Mouse (Mus musculus): ENCODE measurements at regions not wholly inside any gene's neighbourhood (a gene's known extent, or its start where the extent isn't known, plus 50 kb on each side); places are given as distances from the start of the nearest gene placed in this dataset.

DNA sequence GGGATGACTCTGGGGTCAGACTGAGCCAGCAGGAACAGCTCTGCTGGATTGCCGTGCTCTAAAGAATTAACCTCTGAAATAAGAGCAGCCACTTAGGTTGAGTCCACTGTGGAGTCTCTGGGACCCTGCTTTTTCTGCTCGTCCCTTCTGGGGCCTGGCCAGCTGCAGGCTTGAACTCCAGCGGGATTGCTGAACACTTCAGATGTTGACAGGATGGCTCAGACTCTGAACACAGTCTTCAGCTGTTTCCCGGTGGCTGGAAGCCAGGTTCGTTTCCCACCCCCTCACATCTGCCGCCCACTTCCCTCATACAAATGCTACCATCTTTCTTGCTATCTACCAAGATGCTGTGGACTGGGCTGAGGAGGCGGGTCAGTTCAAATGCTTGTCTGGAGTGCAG is 262.5 kb downstream of the Ajap1 start:
- peaks cover 3% of the 10 kb centered on the region; the same call in 1 of the 2 replicates for H3K4me1 ChIP-seq (ENCODE audit: control insufficient read depth, insufficient read depth, low read length)
- H3K4me2 ChIP-seq (ENCODE audit: low read length) = no peak overlapping the region
- H3K27me3 ChIP-seq (replicated peaks; ENCODE audit: control insufficient read depth, insufficient read depth, low read length) = peaks cover 34% of the 10 kb centered on the region
- H3K4me3 ChIP-seq (ENCODE audit: low read depth, low read length) = no peak overlapping the region
- H3K9ac ChIP-seq (ENCODE audit: low read length) = no peak overlapping the region
- H3K27ac ChIP-seq (ENCODE audit: low read depth, low read length) = no peak overlapping the region
- 35% methylated on average over 7 of the region's 7 CpGs for WGBS
- no peak for DNase-seq (ENCODE audit: low spot score)
- no peaks in the 10 kb centered on the region for H3K9me3 ChIP-seq (replicated peaks; ENCODE audit: control insufficient read depth, low read length)
- ATAC-seq = no peak
- no peaks in the 10 kb centered on the region for H3K36me3 ChIP-seq (ENCODE audit: control insufficient read depth, insufficient read depth, low read length)

DNA sequence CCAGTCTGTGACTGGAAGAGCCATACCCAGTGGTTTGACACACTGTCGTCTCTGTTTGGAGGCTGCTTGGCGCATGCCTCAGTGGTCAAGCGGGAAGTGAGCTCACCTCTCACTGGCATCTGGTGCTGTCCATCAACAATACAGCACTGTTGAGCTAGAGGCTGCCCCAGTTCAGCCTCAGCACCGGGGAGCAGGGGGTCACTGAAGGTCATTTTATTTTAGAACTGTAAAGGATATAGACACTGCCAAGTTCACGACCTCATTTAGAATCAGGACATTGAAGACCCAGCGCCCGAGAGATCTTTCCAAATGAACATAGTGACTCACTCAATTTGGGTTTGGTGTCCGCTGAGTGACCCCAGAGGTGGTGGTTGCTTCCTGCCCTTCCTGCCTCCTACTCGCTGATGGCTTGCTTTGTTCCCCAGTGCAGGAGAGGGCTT is 265.1 kb downstream of the Ajap1 start:
- 88% methylated on average over 9 of the region's 9 CpGs for WGBS
- Histone ChIP-seq H3K9ac (ENCODE audit: low read length) (no peak overlapping the region), H3K36me3 (ENCODE audit: control insufficient read depth, insufficient read depth, low read length) (no peaks in the 10 kb centered on the region), H3K4me3 (ENCODE audit: low read depth, low read length) (no peak overlapping the region), H3K27me3 (replicated peaks; ENCODE audit: control insufficient read depth, insufficient read depth, low read length) (peaks cover 24% of the 10 kb centered on the region), H3K27ac (ENCODE audit: low read depth, low read length) (no peak overlapping the region), H3K4me1 (ENCODE audit: control insufficient read depth, insufficient read depth, low read length) (peaks cover 3% of the 10 kb centered on the region; the same call in 1 of the 2 replicates), H3K9me3 (replicated peaks; ENCODE audit: control insufficient read depth, low read length) (no peaks in the 10 kb centered on the region), H3K4me2 (ENCODE audit: low read length) (no peak overlapping the region)
- ATAC-seq (no peak), DNase-seq (ENCODE audit: low spot score) (no peak)

DNA sequence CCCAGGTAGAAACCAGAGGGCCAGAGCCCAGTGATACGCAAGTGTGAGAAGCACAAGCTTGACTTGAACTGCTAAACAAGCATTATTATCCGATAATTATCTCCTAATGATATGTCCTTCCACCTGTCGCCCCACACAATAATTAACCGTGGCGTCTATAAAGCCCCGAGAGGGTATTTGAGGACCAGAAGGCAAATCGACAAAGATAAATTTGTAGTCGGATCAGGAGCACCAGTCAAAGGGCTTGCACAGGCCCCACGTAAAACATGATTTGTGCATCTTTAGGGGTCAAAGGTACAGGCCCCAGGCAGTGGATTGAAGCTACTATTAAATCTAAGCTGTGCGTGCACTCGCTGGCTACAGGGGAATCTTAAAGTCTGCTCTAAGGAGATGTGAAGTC is 270.5 kb downstream of the Ajap1 start:
- no peak overlapping the region for H3K27ac ChIP-seq (ENCODE audit: low read depth, low read length)
- no peak overlapping the region for H3K4me2 ChIP-seq (ENCODE audit: low read length)
- no peaks in the 10 kb centered on the region for H3K27me3 ChIP-seq (replicated peaks; ENCODE audit: control insufficient read depth, insufficient read depth, low read length)
- no peaks in the 10 kb centered on the region for H3K9me3 ChIP-seq (replicated peaks; ENCODE audit: control insufficient read depth, low read length)
- DNase-seq (ENCODE audit: low spot score) (no peak), ATAC-seq (no peak)
- no peak overlapping the region for H3K4me3 ChIP-seq (ENCODE audit: low read depth, low read length)
- H3K4me1 ChIP-seq (ENCODE audit: control insufficient read depth, insufficient read depth, low read length) = no peaks in the 10 kb centered on the region
- H3K36me3 ChIP-seq (ENCODE audit: control insufficient read depth, insufficient read depth, low read length) = no peaks in the 10 kb centered on the region
- H3K9ac ChIP-seq (ENCODE audit: low read length) = no peak overlapping the region
- 38% methylated on average over 11 of the region's 11 CpGs for WGBS

DNA sequence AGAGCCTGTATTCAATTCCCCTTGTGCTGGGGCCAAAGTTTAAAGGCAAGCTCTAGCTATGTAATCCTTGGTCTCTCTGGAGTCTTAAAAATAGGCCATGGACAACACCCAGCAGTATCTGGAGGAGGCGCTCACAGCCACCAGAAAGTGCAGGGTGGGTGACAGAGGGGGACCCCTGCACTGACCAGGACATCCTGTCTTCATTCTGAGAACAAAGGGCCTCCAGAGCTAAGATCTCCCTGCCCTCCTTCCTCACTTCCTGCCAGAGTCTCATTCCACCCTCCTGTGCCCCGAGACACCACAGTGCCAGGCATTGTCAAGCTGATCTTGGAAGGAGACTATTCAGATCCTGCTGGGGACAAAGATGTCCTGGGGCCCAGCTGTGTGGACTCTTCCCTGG is 273.8 kb downstream of the Ajap1 start:
- no peak overlapping the region for H3K27ac ChIP-seq (ENCODE audit: low read depth, low read length)
- no peaks in the 10 kb centered on the region for H3K9me3 ChIP-seq (replicated peaks; ENCODE audit: control insufficient read depth, low read length)
- no peak overlapping the region for H3K4me2 ChIP-seq (ENCODE audit: low read length)
- H3K9ac ChIP-seq (ENCODE audit: low read length) = no peak overlapping the region
- 51% methylated on average over 2 of the region's 2 CpGs for WGBS
- ATAC-seq (no peak), DNase-seq (ENCODE audit: low spot score) (no peak)
- H3K4me1 ChIP-seq (ENCODE audit: control insufficient read depth, insufficient read depth, low read length) = no peaks in the 10 kb centered on the region
- no peak overlapping the region for H3K4me3 ChIP-seq (ENCODE audit: low read depth, low read length)
- no peaks in the 10 kb centered on the region for H3K27me3 ChIP-seq (replicated peaks; ENCODE audit: control insufficient read depth, insufficient read depth, low read length)
- H3K36me3 ChIP-seq (ENCODE audit: control insufficient read depth, insufficient read depth, low read length) = no peaks in the 10 kb centered on the region

DNA sequence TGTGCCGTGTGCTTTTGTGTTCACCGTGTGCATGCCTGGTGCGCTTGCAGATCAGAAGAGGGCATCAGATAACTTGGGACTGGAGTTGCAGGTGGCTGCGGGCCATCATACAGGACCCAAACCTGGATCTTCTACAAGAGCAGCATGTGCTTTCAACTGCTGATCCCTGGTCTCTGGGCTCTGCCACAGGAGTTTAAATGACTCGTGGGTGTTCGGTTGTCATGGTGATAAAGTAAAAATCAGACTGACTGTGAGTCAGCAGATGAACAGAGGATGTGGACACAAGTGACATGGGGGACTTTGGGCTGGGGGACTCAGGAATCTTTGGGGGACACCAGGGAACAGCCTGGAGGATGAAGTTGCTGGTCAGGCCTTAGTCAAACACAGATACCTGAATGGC is 274.4 kb downstream of the Ajap1 start:
- Histone ChIP-seq H3K27ac (ENCODE audit: low read depth, low read length) (no peak overlapping the region), H3K9ac (ENCODE audit: low read length) (no peak overlapping the region), H3K27me3 (replicated peaks; ENCODE audit: control insufficient read depth, insufficient read depth, low read length) (no peaks in the 10 kb centered on the region), H3K4me3 (ENCODE audit: low read depth, low read length) (no peak overlapping the region), H3K4me1 (ENCODE audit: control insufficient read depth, insufficient read depth, low read length) (no peaks in the 10 kb centered on the region), H3K36me3 (ENCODE audit: control insufficient read depth, insufficient read depth, low read length) (no peaks in the 10 kb centered on the region), H3K9me3 (replicated peaks; ENCODE audit: control insufficient read depth, low read length) (no peaks in the 10 kb centered on the region), H3K4me2 (ENCODE audit: low read length) (no peak overlapping the region)
- 77% methylated on average over 6 of the region's 6 CpGs for WGBS
- no peak for DNase-seq (ENCODE audit: low spot score)
- no peak for ATAC-seq

DNA sequence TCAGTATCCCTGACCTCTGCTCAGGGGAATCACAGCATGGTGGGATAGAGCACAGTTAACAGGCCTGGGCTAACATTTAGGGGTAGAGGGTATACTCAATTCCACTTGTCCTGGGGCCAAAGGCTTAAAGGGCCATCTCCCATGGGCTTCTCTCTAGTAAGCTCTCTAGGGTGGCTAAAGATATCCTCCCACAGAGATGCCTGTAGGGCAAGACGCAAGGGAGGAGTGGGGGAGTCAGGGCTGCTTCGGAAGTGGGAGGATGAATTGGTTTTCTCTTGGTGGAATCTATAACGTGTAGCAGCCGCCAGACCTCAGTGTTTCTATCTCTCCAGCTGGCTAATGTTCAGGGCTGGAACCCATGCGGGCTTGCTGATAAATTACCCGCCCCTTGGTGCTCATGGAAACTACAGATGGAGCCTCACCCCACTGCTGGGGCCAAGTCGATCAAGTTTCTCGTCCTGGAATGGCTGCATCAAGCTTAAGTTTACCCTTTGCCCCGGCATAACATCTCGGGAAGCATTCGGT is 275.0 kb downstream of the Ajap1 start:
- 76% methylated on average over 11 of the region's 11 CpGs for WGBS
- H3K4me1 ChIP-seq (ENCODE audit: control insufficient read depth, insufficient read depth, low read length) = no peaks in the 10 kb centered on the region

DNA sequence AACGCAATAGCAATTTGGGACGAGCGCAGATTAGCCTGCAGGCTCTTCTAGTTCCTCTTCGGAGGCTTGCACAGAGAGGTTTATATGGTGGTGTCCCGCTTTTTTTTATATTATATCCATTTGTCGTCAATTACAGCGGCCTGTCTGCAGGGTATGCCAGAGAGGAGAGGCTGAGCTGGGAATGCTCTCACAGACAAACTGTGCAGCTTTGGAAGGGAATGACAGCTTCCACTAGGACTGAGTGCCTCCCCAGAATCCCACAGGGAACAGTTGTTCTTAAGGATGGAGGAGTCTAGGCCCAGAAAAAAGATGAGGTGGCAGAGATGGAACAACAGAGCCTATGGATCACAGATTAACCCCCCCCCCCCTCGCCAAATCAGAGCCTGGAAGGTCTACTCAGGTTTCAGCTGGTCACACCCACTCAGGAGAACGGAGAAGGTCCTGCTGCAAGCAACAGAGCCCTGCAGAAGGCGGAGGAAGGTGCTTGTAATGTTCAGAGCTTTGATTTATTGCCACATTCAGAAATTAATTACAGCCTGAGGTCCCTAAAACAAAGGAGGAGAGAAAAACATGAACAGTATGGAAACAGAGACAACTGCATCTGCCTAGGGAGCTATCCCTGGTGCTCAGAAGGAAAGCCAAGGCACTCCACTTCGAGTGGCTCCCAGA is 275.7 kb downstream of the Ajap1 start:
- no peaks in the 10 kb centered on the region for H3K9me3 ChIP-seq (replicated peaks; ENCODE audit: control insufficient read depth, low read length)
- H3K4me3 ChIP-seq (ENCODE audit: low read depth, low read length) = no peak overlapping the region
- no peak overlapping the region for H3K4me2 ChIP-seq (ENCODE audit: low read length)
- ATAC-seq (no peak), DNase-seq (ENCODE audit: low spot score) (no peak)
- H3K27ac ChIP-seq (ENCODE audit: low read depth, low read length) = no peak overlapping the region
- H3K36me3 ChIP-seq (ENCODE audit: control insufficient read depth, insufficient read depth, low read length) = no peaks in the 10 kb centered on the region
- H3K27me3 ChIP-seq (replicated peaks; ENCODE audit: control insufficient read depth, insufficient read depth, low read length) = no peaks in the 10 kb centered on the region
- no peaks in the 10 kb centered on the region for H3K4me1 ChIP-seq (ENCODE audit: control insufficient read depth, insufficient read depth, low read length)
- H3K9ac ChIP-seq (ENCODE audit: low read length) = no peak overlapping the region
- WGBS = 57% methylated on average over 11 of the region's 11 CpGs

More for the DNA sequence above, 275.0 kb downstream of the Ajap1 start:
- DNase-seq (ENCODE audit: low spot score) (no peak), ATAC-seq (no peak)
- Histone ChIP-seq H3K9ac (ENCODE audit: low read length) (no peak overlapping the region), H3K4me2 (ENCODE audit: low read length) (no peak overlapping the region), H3K27ac (ENCODE audit: low read depth, low read length) (no peak overlapping the region), H3K27me3 (replicated peaks; ENCODE audit: control insufficient read depth, insufficient read depth, low read length) (no peaks in the 10 kb centered on the region), H3K9me3 (replicated peaks; ENCODE audit: control insufficient read depth, low read length) (no peaks in the 10 kb centered on the region), H3K4me3 (ENCODE audit: low read depth, low read length) (no peak overlapping the region), H3K36me3 (ENCODE audit: control insufficient read depth, insufficient read depth, low read length) (no peaks in the 10 kb centered on the region)

DNA sequence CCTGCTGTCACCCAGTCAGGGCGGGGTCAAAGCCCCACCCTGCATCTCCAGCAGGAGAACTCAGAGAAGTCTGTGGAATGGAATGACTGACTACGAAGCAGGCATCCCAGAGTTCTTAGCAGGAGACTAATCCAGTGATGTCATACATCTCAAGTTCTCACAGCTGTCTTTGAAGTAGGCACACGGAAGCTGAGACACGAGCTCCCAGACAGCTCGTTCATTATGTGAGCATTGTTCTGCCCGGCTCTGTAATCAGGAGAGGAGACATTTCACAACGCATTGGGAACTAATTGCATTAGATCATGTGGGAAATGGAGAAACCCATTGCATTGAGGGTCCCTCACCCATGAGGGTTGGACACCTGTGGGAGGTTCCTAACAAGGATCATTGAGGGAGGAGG is 277.8 kb downstream of the Ajap1 start:
- H3K9ac ChIP-seq (ENCODE audit: low read length) = no peak overlapping the region
- no peak overlapping the region for H3K4me2 ChIP-seq (ENCODE audit: low read length)
- H3K36me3 ChIP-seq (ENCODE audit: control insufficient read depth, insufficient read depth, low read length) = no peaks in the 10 kb centered on the region
- H3K4me3 ChIP-seq (ENCODE audit: low read depth, low read length) = no peak overlapping the region
- H3K9me3 ChIP-seq (replicated peaks; ENCODE audit: control insufficient read depth, low read length) = no peaks in the 10 kb centered on the region
- H3K27me3 ChIP-seq (replicated peaks; ENCODE audit: control insufficient read depth, insufficient read depth, low read length) = no peaks in the 10 kb centered on the region
- peak; percentile 46 for DNase-seq (ENCODE audit: low spot score)
- WGBS = 20% methylated on average over 7 of the region's 7 CpGs
- no peak for ATAC-seq
- no peak overlapping the region for H3K27ac ChIP-seq (ENCODE audit: low read depth, low read length)
- no peaks in the 10 kb centered on the region for H3K4me1 ChIP-seq (ENCODE audit: control insufficient read depth, insufficient read depth, low read length)

All from forebrain, embryonic 14.5 days (tissue).